Mouse (Mus musculus): Measurements from ENCODE around the gene Tac4. TPM values are rescaled to one million over a fixed set of nuclear protein-coding genes. Genes with fewer than 3 reads are reported as not detected.

Gene Tac4
- polyA plus RNA-seq, 1 experiment = not detected

DNA sequence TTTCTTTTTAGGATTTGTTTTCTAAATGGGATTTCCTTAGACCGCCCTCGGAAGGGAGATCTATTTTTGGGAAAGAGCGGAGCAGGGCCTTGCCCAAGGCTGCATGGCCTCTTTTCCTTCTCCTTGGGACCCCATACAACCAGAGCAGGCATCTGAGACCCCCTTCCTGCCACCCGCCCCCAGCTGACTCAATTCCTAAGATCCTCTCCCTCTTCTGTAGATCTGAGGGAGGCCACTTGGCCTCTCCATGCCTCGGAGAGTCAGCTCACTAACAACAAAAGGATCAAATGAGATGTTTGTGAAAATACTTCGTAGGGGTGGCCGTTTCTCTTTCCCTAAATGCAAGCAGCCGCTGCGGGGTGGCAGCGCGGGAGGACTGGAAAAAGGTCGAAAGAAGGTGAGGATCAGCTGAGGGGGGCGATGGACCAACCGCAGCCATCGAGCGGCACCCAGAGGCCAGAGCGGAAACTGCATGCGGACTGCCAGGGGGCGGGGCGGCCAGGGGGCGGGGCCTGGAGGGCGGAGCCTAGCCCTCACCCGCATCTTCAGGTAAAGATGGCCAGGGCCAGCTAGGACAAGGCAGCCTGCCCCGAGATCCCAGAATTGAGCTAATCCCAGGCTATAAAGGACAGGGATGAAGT, 29.5 kb upstream of the Tac4 start:
- Histone ChIP-seq H3K9me3 (ENCODE audit: control insufficient read depth, low read length) (no peaks in the 10 kb centered on the region), H3K4me1 (ENCODE audit: control insufficient read depth) (no peaks in the 10 kb centered on the region; the same call in 1 of the 2 replicates), H3K36me3 (ENCODE audit: control insufficient read depth) (no peaks in the 10 kb centered on the region), H3K27me3 (ENCODE audit: control insufficient read depth) (peaks cover 4% of the 10 kb centered on the region), H3K4me3 (replicated peaks) (no peak overlapping the region)
- TF ChIP-seq TAL1 (IDR thresholded peaks at IDR 0.05; ENCODE audit: low read length) (no peak), GATA1 (IDR thresholded peaks at IDR 0.05; ENCODE audit: low read length) (no peak)

- no peaks in the 10 kb centered on the region for H3K9me3 ChIP-seq (ENCODE audit: control insufficient read depth, low read length)
- TF ChIP-seq TAL1 (IDR thresholded peaks at IDR 0.05; ENCODE audit: low read length) (no peak), GATA1 (IDR thresholded peaks at IDR 0.05; ENCODE audit: low read length) (no peak)
- H3K36me3 ChIP-seq (ENCODE audit: control insufficient read depth) = no peaks in the 10 kb centered on the region
- H3K4me1 ChIP-seq (ENCODE audit: control insufficient read depth) = no peaks in the 10 kb centered on the region; the same call in 1 of the 2 replicates
- no peak overlapping the region for H3K4me3 ChIP-seq (replicated peaks)
- H3K27me3 ChIP-seq (ENCODE audit: control insufficient read depth) = peaks cover 4% of the 10 kb centered on the region
Observed at GRCm38 (mm10) chr11:95232329-95232696, 29.0 kb upstream of the Tac4 start.

GRCm38 (mm10) chr11:95238477-95238876, 22.9 kb upstream of the Tac4 start:
- Histone ChIP-seq H3K4me3 (replicated peaks) (no peak overlapping the region), H3K9me3 (ENCODE audit: control insufficient read depth, low read length) (no peaks in the 10 kb centered on the region), H3K36me3 (ENCODE audit: control insufficient read depth) (no peaks in the 10 kb centered on the region), H3K27me3 (ENCODE audit: control insufficient read depth) (peaks cover 6% of the 10 kb centered on the region), H3K4me1 (ENCODE audit: control insufficient read depth) (no peaks in the 10 kb centered on the region)
- TF ChIP-seq TAL1 (IDR thresholded peaks at IDR 0.05; ENCODE audit: low read length) (no peak), GATA1 (IDR thresholded peaks at IDR 0.05; ENCODE audit: low read length) (no peak)

GRCm38 (mm10) chr11:95242653-95243052, 18.7 kb upstream of the Tac4 start:
- H3K4me3 ChIP-seq (replicated peaks) = no peak overlapping the region
- H3K27me3 ChIP-seq (ENCODE audit: control insufficient read depth) = peaks cover 3% of the 10 kb centered on the region; the same call in 1 of the 2 replicates
- TF ChIP-seq TAL1 (IDR thresholded peaks at IDR 0.05; ENCODE audit: low read length) (no peak), GATA1 (IDR thresholded peaks at IDR 0.05; ENCODE audit: low read length) (no peak)
- no peaks in the 10 kb centered on the region for H3K36me3 ChIP-seq (ENCODE audit: control insufficient read depth)
- no peaks in the 10 kb centered on the region; the same call in 1 of the 2 replicates for H3K9me3 ChIP-seq (ENCODE audit: control insufficient read depth, low read length)
- no peaks in the 10 kb centered on the region for H3K4me1 ChIP-seq (ENCODE audit: control insufficient read depth)

- peaks cover 8% of the 10 kb centered on the region for H3K9me3 ChIP-seq (ENCODE audit: control insufficient read depth, low read length)
- peaks cover 8% of the 10 kb centered on the region for H3K27me3 ChIP-seq (ENCODE audit: control insufficient read depth)
- H3K4me3 ChIP-seq (replicated peaks) = no peak overlapping the region
- no peaks in the 10 kb centered on the region for H3K36me3 ChIP-seq (ENCODE audit: control insufficient read depth)
- TF ChIP-seq GATA1 (IDR thresholded peaks at IDR 0.05; ENCODE audit: low read length) (no peak), TAL1 (IDR thresholded peaks at IDR 0.05; ENCODE audit: low read length) (no peak)
- H3K4me1 ChIP-seq (ENCODE audit: control insufficient read depth) = no peaks in the 10 kb centered on the region
Observed at GRCm38 (mm10) chr11:95245456-95245855, 15.9 kb upstream of the Tac4 start.

DNA sequence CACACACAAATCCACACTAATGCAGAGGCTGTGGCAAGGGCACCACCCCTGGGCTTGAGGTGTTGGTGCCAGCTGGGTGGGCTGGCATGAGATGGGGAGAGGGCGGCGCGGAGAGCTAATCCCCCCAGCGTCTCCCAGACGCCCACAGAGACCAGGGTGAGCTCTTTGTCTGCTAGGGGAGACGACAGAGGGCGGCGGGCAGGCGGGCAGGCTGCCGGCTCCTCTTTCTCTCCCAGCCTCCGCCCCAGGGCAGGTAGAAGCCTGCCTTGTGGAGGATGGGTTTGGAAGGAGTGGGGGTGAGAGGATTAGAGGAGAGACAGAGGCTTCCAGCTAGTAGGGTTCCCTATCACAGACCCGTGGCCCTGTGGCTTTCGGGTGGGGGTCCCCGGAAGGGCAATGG, 14.3 kb upstream of the Tac4 start:
- TF ChIP-seq TAL1 (IDR thresholded peaks at IDR 0.05; ENCODE audit: low read length) (no peak), GATA1 (IDR thresholded peaks at IDR 0.05; ENCODE audit: low read length) (no peak)
- Histone ChIP-seq H3K9me3 (ENCODE audit: control insufficient read depth, low read length) (peaks cover 8% of the 10 kb centered on the region), H3K27me3 (ENCODE audit: control insufficient read depth) (peaks cover 9% of the 10 kb centered on the region), H3K4me1 (ENCODE audit: control insufficient read depth) (no peaks in the 10 kb centered on the region), H3K36me3 (ENCODE audit: control insufficient read depth) (no peaks in the 10 kb centered on the region), H3K4me3 (replicated peaks) (no peak overlapping the region)

- no peak for TF ChIP-seq TAL1 (IDR thresholded peaks at IDR 0.05; ENCODE audit: low read length)
- no peak for TF ChIP-seq GATA1 (IDR thresholded peaks at IDR 0.05; ENCODE audit: low read length)
- Histone ChIP-seq H3K4me3 (replicated peaks) (no peak overlapping the region), H3K4me1 (ENCODE audit: control insufficient read depth) (no peaks in the 10 kb centered on the region), H3K9me3 (ENCODE audit: control insufficient read depth, low read length) (peaks cover 8% of the 10 kb centered on the region), H3K36me3 (ENCODE audit: control insufficient read depth) (no peaks in the 10 kb centered on the region), H3K27me3 (ENCODE audit: control insufficient read depth) (peaks cover 9% of the 10 kb centered on the region)
Observed at GRCm38 (mm10) chr11:95250110-95250509, 11.2 kb upstream of the Tac4 start.

DNA sequence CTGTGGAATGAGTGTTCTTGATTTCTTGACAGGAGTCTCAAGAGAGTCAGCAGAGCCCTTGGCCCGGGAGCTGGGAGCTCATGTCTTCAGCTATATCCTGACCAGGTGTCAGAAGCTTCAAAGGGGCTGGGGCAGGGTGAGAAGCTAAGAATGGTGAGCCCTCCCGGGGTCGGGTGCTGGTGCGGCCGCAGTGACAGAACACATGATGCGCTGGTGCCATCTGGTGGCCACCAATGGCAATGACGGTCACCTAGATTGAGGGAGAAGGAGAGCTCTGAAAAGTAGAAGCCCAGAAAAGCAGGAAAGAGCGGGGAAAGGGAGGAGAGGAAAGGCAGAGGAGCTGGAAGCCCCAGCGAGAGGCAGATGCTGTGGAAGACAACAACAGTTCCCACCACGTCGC, 10.0 kb upstream of the Tac4 start:
- Histone ChIP-seq H3K36me3 (ENCODE audit: control insufficient read depth) (no peaks in the 10 kb centered on the region), H3K9me3 (ENCODE audit: control insufficient read depth, low read length) (peaks cover 8% of the 10 kb centered on the region), H3K27me3 (ENCODE audit: control insufficient read depth) (peaks cover 11% of the 10 kb centered on the region), H3K4me1 (ENCODE audit: control insufficient read depth) (no peaks in the 10 kb centered on the region), H3K4me3 (replicated peaks) (no peak overlapping the region)
- no peak for TF ChIP-seq TAL1 (IDR thresholded peaks at IDR 0.05; ENCODE audit: low read length)
- TF ChIP-seq GATA1 (IDR thresholded peaks at IDR 0.05; ENCODE audit: low read length) = no peak

- H3K27me3 ChIP-seq (ENCODE audit: control insufficient read depth) = peaks cover 16% of the 10 kb centered on the region
- H3K9me3 ChIP-seq (ENCODE audit: control insufficient read depth, low read length) = peaks cover 8% of the 10 kb centered on the region
- no peaks in the 10 kb centered on the region for H3K36me3 ChIP-seq (ENCODE audit: control insufficient read depth)
- H3K4me1 ChIP-seq (ENCODE audit: control insufficient read depth) = no peaks in the 10 kb centered on the region
- no peak overlapping the region for H3K4me3 ChIP-seq (replicated peaks)
- TF ChIP-seq TAL1 (IDR thresholded peaks at IDR 0.05; ENCODE audit: low read length) (no peak), GATA1 (IDR thresholded peaks at IDR 0.05; ENCODE audit: low read length) (no peak)
Observed at GRCm38 (mm10) chr11:95252104-95252503, 9.2 kb upstream of the Tac4 start.

- Histone ChIP-seq H3K27me3 (ENCODE audit: control insufficient read depth) (peaks cover 37% of the 10 kb centered on the region), H3K9me3 (ENCODE audit: control insufficient read depth, low read length) (no peaks in the 10 kb centered on the region), H3K4me3 (replicated peaks) (no peak overlapping the region), H3K36me3 (ENCODE audit: control insufficient read depth) (no peaks in the 10 kb centered on the region), H3K4me1 (ENCODE audit: control insufficient read depth) (peaks cover 9% of the 10 kb centered on the region)
- TF ChIP-seq TAL1 (IDR thresholded peaks at IDR 0.05; ENCODE audit: low read length) = no peak
- TF ChIP-seq GATA1 (IDR thresholded peaks at IDR 0.05; ENCODE audit: low read length) = no peak
Observed at GRCm38 (mm10) chr11:95254165-95254564, 7.2 kb upstream of the Tac4 start.

Measured in erythroblast, embryonic 14.5 days (primary cell).